15 mouse cellular contexts compared by ENCODE assay signal in the genomic region with DNA sequence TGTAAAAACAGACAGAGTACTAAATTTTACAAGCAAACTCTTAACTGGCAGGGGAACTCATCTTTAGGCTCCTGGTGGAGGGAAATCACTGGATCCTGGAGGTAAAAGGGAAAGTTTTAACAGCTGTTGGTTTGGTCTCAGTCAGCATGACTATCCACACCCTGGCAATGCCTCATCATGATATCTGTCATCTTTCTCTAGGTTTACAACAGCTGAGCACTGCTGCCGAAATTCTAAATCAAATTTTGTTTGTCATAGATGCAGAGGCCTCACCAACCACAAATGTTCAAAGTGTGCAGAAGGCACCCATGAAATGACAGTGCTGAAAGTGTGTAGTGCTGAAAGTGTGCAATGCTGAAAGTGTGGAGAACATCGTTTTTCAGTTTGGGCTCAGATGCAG.
"Had no signal": no experiment of that assay in that cellular context is flagged by ENCODE, and none has a peak within 500 bp of the region (broad histone marks: within the 10 kb centered on the region; RNA-seq: fewer than 3 reads in every experiment).

No protein-coding gene starts in this region.

- H3K4me2 ChIP-seq: liver, embryonic 11.5 days; liver, embryonic 13.5 days; liver, embryonic 15.5 days; lung, embryonic 14.5 days; midbrain, embryonic 13.5 days; neural tube, embryonic 12.5 days; stomach, embryonic 15.5 days had no signal

- H3K36me3 ChIP-seq: liver, embryonic 13.5 days; liver, embryonic 15.5 days; midbrain, embryonic 10.5 days; midbrain, embryonic 13.5 days; neural tube, embryonic 12.5 days; stomach, embryonic 15.5 days had no signal

- H3K4me1 ChIP-seq: liver, embryonic 13.5 days; liver, embryonic 15.5 days; midbrain, embryonic 13.5 days; neural tube, embryonic 12.5 days; stomach, embryonic 15.5 days had no signal

- H3K27me3 ChIP-seq: liver, embryonic 13.5 days; liver, embryonic 15.5 days; midbrain, embryonic 13.5 days; neural tube, embryonic 12.5 days; stomach, embryonic 15.5 days had no signal

- DNase-seq: liver; liver, embryonic 13.5 days; liver, postnatal 0 days; lung, embryonic 14.5 days; lung, postnatal 10 days; lung, postnatal 4 days; right cerebral cortex, postnatal 14 days; thymus, postnatal 36 days had no signal

- H3K4me3 ChIP-seq: liver, embryonic 13.5 days; liver, embryonic 15.5 days; midbrain, embryonic 10.5 days; midbrain, embryonic 13.5 days; neural tube, embryonic 12.5 days; stomach, embryonic 15.5 days had no signal

- H3K27ac ChIP-seq: liver, embryonic 13.5 days; liver, embryonic 15.5 days; midbrain, embryonic 10.5 days; midbrain, embryonic 13.5 days; neural tube, embryonic 12.5 days; stomach, embryonic 15.5 days; stomach, postnatal 0 days had no signal
